Mouse (Mus musculus) T-helper 2 cell (primary cell): ENCODE data around the gene Fbrsl1.

ENCODE experiments used
- in situ Hi-C: fragments of 300-600 bp; cut with MboI, MseI; formaldehyde crosslinking; loops from one replicate; pipeline ENCODE4 v1.15.1; 2025; ENCODE audit warnings: high pct_unique_total_duplicates

Gene Fbrsl1

DNA sequence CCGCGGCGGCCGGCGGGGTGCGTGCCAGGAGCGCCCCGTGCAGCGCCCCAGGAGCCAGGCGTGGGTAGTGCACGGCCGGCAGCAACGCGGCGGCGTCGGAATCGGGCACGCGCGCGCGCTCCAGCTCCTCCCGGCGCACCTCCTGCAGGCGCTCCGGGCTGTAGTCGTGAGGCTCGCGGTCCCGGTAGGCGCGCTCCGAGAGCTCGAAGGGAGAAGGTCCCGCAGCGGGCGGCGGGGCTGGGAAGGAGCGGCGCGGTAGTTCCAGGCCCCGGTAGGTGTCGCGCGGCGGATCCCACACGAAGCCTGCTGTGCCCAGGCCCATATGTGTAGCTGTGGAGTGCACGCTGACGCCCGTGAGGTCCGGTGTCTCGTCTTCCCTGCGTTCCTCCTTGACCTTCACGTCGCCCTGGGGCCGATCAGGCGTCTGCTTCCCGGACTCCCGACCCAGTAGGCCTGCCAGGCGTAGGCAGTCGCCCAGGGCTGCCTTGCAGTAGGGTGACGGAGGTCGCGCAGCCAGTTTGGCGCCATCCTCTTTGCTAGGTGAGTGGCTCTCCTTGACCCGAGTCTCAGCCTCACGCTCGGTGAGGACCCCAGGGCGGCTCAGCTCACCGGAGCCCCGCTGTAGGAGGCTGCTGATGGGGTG, 85.0 kb downstream of the Fbrsl1 start:
- in situ Hi-C loops = no loop called here

DNA sequence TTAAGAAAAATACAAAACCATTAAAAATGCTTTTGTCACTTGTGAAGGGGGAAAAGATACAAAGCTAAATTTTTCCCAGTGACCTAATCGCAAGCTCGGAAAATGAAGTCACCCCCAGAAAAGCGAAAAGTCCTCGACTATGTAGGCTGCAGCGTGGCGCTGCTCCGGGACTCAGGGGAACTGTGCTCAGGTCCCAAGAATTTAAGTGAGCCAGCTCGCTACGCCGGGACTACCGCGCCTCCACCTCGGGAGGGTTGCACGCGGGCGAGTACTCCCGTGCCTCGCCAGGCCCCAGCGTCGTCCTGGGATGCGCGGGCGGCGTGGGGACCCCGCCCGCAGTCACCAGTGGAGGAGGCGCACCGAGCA, 85.5 kb downstream of the Fbrsl1 start:
- in situ Hi-C loops = no loop called here

DNA sequence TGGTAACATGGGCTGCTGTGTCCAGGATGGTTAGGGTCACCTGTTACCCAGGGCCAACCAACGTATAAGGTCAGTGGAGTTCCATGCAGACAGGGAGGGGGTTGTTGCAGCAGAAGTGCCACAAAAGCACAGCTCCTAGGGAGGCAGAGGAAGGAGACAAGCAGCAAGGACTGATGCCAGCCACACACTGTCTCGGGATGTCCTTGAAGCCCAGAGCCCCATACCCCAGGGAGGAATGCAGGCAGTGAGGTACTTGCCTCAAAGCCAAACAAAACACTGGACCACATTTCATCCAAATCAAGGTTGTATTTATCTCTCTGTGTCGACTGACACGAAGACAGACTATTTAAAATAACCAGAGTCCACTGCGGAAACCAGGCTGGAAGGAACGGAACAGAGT, 86.8 kb downstream of the Fbrsl1 start:
- in situ Hi-C loops = no loop called here

DNA sequence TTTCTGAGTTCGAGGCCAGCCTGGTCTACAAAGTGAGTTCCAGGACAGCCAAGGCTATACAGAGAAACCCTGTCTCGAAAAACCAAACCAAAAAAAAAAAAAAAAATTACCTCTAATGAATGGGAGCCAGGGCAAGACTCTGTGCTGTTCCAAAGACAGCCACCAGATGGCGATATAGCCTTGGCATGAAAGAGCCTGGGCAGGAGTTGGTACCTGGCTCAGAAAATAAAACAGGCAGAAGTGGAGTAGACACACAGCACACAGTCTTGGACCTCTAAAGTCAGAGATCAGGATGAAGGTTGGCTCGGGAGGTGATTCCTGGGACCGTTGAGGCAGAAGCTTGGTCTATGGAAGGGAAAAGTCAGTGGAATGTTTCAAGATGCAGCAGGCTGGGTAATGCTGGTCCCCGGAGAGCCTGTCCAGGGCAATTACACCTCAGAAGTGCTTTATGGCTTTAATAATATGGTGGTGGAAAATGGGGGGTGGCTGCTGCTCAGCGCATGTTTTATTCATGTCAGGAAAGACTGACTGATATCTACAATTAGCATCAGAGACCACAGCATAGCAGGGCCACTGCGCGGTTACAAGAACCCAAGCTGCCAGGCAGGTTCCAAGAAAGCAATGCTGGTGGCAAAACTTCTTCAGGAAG, 90.6 kb downstream of the Fbrsl1 start:
- in situ Hi-C loops = no loop called here

DNA sequence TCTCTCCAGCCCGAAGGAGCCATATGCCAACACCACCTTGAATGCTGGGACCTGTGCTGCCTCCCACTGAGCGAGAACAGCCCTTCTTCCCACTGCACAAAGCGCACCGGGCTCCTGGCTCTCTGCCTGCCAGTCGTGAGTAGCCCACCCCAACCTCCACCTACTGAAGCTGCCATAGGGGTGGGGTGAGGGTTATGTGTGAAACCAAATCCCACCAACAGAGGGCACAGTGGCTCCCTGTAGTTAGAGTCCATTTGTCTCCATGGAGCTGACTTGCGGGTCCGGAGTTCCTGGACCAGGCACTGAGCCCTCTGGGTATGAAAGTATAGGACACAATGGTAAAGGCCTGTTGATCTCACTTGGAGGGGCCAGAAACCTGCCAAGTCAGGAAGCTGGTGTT, 93.6 kb downstream of the Fbrsl1 start:
- in situ Hi-C loops = no loop called here

DNA sequence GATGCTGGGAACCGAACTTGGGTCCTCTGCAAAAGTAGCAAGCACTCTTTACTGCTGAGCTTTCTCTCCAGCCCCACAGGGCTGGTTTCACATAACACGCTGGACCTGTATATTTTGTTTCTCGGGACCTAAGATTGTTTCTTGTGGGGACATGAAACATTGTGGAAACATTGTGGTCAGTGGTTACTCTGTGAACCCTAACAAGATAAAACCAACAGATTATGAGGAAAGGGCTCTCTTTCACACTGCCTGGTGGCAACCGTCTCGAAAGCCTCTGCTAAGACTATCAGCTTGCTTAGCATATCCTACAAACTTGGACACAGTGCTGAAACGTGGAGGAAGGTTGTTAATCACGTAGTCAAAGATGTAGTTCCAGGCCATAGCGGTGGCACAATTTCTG, 101.3 kb downstream of the Fbrsl1 start:
- in situ Hi-C loops = no loop called here

DNA sequence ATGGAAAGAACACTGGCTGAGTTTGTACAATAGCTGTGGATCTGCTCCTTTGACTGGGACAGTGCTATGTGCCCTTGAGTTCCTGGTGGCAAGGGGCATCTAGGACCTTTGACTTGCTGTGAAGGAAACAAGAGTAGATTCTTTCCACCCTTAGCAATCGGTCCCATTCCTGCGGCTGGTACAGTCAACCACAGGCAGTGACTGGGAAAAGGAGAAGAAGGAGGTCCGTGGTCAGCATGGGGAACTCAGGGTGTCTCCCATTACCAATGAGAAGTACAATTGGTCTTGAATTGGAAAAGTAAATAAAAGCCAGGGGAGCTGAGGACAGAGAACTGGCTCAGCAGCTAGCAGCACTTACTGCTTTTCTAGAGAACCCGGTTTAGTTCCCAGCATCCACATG, 102.8 kb downstream of the Fbrsl1 start:
- in situ Hi-C loops = no loop called here

DNA sequence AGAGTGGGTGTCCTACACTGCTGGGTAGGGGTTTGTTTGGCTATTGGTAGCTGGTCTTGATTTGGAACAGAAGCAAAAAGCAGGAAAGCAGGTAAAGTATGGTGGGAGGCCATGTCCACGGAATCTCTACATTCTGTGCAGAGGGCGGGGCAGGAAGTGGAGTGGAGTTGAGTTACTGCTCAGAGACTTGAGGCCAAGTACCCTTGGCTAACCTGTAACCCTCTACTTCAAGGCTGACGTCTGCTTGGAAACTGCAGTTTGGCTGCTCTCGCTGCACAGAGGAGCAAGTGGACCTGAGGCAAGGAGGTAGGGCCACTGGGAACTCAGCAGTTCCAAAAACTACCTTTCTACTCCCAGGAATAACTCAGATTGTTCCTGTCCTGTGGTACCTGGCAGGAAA, 103.8 kb downstream of the Fbrsl1 start, which contains the start of gene Lrcol1:
TSS of gene Lrcol1 (plus strand) at position 207 of the 400 bp plus-strand sequence.
- in situ Hi-C loops = no loop called here

DNA sequence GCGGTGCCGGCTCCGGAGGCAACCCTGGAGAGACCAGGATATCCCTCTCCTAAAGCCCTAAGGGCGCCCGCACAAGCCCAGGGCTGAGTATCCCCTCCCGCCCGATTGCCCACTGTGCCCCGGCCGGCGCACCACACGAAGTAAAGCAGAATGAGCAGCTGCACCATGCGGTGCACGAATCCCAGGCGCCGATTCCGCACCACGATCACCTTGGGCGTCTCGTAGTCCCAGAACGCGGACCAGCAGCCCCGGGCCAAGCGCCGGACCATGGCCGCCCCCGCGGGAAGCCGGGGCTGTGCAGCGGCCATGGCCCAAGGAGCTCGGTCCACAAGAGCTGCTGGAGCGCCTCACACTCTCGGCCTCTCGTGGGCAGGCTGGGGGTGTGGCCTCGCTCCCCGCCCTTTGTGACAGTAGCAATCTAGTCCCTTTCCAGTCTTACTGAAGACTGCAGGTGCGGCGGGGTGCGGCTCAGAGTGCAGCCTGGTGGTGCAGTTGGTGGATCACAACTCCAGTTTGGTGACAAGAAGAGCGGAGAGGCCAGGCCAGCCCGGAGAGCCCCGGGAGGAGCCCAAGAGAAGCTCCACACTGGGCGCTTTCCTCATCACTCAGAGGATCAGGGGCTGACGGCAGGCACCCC, 105.5 kb downstream of the Fbrsl1 start, which contains the start of gene P2rx2:
TSS of gene P2rx2 (minus strand) at position 565 of the 637 bp plus-strand sequence.
- in situ Hi-C loops = no loop called here

DNA sequence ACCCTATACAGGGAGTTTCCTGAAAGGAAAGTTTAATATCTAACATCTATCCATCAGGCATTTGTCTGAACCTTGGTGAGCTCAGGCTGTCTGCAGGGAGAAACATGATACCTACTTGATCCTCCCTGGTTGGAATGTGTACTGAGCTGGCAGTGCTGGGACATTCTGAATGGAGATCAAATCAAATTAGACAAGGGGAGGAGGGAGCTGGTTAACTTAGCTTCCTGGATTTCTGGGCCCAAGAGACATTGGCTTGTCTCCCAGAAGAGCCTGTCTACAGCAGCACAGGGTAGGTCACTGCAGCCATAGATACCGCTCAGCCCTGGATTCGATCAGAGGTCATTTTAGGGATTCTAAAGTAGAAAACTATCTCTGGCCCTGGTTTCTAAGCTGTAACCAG, 109.5 kb downstream of the Fbrsl1 start:
- in situ Hi-C loops = no loop called here

DNA sequence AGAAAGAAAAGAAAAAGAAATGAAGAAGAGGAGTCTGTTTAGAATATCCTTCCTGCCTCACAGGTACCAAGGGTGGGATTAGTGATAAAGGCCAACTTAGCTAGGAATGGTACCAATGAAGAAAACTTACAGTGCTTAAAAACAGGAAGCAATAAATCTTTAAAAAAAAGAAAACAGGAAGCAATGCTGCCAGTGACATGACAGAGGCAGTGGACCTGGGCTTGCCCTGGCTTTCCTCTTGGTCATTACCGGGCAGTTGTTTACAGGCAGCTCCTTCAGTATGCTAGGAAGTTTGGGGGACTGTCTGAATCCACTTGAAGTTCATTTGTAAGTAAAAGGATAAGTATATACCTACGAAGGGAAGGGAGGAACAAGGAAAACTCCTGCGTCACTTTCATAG, 117.8 kb downstream of the Fbrsl1 start:
- in situ Hi-C loops = no loop called here

DNA sequence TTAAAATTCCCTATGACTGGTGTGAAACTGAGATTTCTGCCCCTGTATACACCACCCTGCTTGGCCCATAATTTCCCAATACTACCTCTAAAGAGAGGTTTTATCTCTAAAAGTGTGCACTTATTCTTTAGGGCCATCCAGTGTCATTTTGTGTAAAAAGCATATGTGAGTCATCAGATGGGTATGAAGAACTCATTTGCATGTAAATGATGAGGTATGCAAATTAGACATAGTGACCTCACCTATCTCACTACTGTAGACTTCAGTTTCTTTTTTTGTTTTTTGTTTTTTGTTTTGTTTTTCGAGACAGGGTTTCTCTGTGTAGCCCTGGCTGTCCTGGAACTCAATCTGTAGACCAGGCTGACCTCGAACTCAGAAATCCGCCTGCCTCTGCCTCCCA, 135.2 kb downstream of the Fbrsl1 start:
- in situ Hi-C loops = loop anchor here (25.0 kb wide), 1 partner anchor 1726 kb away; no protein-coding TSS in a partner anchor
